Mouse (Mus musculus) gastrocnemius, adult 2 months (tissue): ENCODE measurements around the gene Dnajc9. TPM values are rescaled to one million over a fixed set of nuclear protein-coding genes. Genes with fewer than 3 reads are reported as not detected.

Source experiments
- DNase-seq: peaks from one replicate; pipeline ENCODE4 v3.0.0; 2022
- H3K27ac ChIP-seq: fragments of 200-600 bp; 2 replicates; pipeline ENCODE4 v1.8.1; 2022; ENCODE audit warnings: mild to moderate bottlenecking
- H3K4me3 ChIP-seq: fragments of 200-600 bp; 2 replicates; pipeline ENCODE4 v1.8.1; 2022; ENCODE audit warnings: mild to moderate bottlenecking, moderate library complexity
- CTCF ChIP-seq: fragments of 200-600 bp; IDR thresholded peaks from 2 replicates; pipeline ENCODE4 v1.8.1; 2022; ENCODE audit warnings: antibody characterized with exemption, mild to moderate bottlenecking, moderate library complexity
- intact Hi-C: fragments of 180-260 bp; cut with DNase I; formaldehyde crosslinking; loops from one replicate; pipeline ENCODE4 v1.15.1; 2025
- total RNA-seq, 2 experiments: library from RNA; stranded (reverse); gene quantifications; 2 replicates each; pipeline ENCODE4 v1.2.3; 2021

Gene Dnajc9
- total RNA-seq, 2 experiments from 2014 or later = 8.4 to 12.4 TPM

- peak overlapping the region; percentile 95 for H3K4me3 ChIP-seq
- no peak for TF ChIP-seq CTCF
- DNase-seq = no peak
- intact Hi-C loops = loop anchor here (5.0 kb wide), 3 partner anchors 93 to 268 kb away; partner anchors contain the start of genes Anxa7, Myoz1 and Ppp3cb
- peak overlapping the region; percentile 88 for H3K27ac ChIP-seq
These were observed 853 bp upstream of the Dnajc9 start for GRCm38 (mm10) chr14:20389446-20390079.

- intact Hi-C loops = no loop called here
- H3K27ac ChIP-seq = no peak overlapping the region
- TF ChIP-seq CTCF = no peak
- H3K4me3 ChIP-seq = no peak overlapping the region
- DNase-seq = no peak
These were observed 8.8 kb downstream of the Dnajc9 start for GRCm38 (mm10) chr14:20379753-20380430.

- no peak overlapping the region for H3K4me3 ChIP-seq
- DNase-seq = no peak
- H3K27ac ChIP-seq = no peak overlapping the region
- no peak for TF ChIP-seq CTCF
- intact Hi-C loops = no loop called here
These were observed 9.5 kb downstream of the Dnajc9 start for GRCm38 (mm10) chr14:20379087-20379640.

DNA sequence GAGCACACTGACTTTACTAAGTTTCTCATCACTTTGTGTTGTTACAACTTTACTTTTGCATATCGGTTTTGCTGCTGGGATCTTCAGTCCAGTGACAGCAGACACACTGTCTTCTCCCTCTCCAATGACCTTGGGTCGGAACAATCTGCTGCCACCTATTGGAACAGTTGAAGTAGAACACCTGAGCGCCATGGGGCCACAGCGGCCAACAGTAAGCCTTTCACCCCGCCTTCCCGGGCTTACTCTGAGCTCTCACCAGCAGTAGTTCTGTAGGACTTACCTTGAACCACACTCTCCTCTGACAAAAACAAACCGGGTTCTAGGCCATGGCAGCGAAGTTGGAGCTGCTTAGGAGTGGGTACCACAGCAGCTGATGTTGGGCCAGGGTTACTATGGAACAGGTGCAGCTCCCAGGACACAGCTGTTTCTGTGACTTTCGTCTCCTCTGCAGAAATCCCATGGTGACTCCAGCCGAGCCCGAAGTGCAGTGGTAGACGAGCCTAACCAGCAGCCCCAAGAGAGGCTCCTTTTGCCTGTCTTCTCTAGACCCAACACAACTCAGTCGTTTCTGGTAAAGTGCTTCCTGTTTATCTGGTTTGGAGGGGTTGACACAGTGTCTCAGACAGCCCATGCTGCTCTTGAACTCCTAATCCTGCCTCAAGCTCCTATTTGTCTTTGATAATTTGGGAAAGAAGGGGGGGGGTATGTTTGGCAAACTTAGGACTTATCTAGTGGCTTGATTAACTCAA, 10.2 kb downstream of the Dnajc9 start:
- DNase-seq = peak; percentile 51
- intact Hi-C loops = no loop called here
- Histone ChIP-seq H3K27ac (no peak overlapping the region), H3K4me3 (no peak overlapping the region)
- TF ChIP-seq CTCF = peak; percentile 54

DNA sequence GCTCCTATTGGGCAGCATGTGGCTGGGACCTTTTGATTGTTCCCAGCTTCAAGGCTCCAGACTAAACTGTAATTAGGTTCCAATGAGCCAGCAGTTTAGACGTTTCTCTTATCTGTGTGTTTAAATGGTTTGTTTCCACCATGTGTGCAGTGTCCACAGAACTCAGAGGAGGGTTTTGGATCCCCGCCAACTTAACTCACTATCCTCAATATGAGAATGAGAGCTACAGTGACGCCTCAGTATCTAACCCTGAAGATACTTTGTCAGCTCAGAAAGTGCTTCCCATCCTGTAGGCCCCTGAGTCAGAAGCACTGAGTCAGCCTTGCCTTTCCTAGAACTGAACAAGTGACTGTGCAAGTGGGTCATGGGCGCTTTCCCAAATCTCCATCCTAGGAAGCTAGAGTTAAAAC, 11.6 kb downstream of the Dnajc9 start:
- H3K27ac ChIP-seq = no peak overlapping the region
- no peak for DNase-seq
- TF ChIP-seq CTCF = no peak
- no peak overlapping the region for H3K4me3 ChIP-seq
- intact Hi-C loops = no loop called here

- intact Hi-C loops = no loop called here
- no peak for DNase-seq
- no peak overlapping the region for H3K4me3 ChIP-seq
- no peak overlapping the region for H3K27ac ChIP-seq
- no peak for TF ChIP-seq CTCF
These were observed 16.9 kb downstream of the Dnajc9 start for GRCm38 (mm10) chr14:20371854-20372253.

GRCm38 (mm10) chr14:20370798-20371197, 17.9 kb downstream of the Dnajc9 start:
- intact Hi-C loops = no loop called here
- no peak overlapping the region for H3K4me3 ChIP-seq
- DNase-seq = no peak
- TF ChIP-seq CTCF = no peak
- no peak overlapping the region for H3K27ac ChIP-seq

GRCm38 (mm10) chr14:20368271-20368670, 20.4 kb downstream of the Dnajc9 start:
- no peak overlapping the region for H3K27ac ChIP-seq

GRCm38 (mm10) chr14:20363230-20363629, 25.5 kb downstream of the Dnajc9 start:
- TF ChIP-seq CTCF = no peak
- intact Hi-C loops = no loop called here
- no peak overlapping the region for H3K27ac ChIP-seq
- DNase-seq = no peak
- H3K4me3 ChIP-seq = no peak overlapping the region

More at GRCm38 (mm10) chr14:20368271-20368670, 20.4 kb downstream of the Dnajc9 start:
- intact Hi-C loops = no loop called here
- no peak for TF ChIP-seq CTCF
- DNase-seq = no peak
- H3K4me3 ChIP-seq = no peak overlapping the region

DNA sequence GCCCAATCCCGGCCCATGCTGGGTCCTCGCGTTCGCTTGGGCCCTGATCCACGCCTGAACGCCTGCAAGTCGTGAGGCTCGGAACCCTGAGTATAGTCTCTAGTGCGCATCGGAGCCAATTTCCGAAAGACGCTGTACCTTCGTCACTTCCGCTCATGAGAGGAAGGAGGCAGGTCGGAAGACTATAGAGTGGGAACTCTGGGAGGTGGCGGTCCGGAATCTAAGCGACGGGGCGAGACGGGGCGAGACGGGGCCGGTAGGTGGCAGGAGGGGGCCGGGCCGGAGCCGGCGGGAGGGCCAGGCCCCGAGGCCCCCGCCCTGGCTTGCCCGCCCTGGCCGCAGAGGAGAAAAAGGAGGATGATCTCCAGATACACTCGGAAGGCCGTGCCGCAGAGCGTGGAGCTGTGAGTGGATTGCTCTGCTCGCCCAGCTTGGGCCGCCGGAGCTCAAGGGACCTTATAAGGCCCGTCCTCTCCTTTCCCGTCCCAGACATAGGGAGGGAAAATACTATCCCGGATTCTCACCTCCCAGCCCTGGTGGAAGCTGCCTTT, 40.6 kb downstream of the Dnajc9 start, which contains the start of the genes Ecd and Fam149b:
TSS of gene Ecd (minus strand) at position 131 of the 551 bp plus-strand sequence.
TSS of gene Fam149b (plus strand) at position 172 of the 551 bp plus-strand sequence.
- Histone ChIP-seq H3K27ac (peak within 1 kb of the TSS; percentile 90), H3K4me3 (peak within 1 kb of the TSS; percentile 91)
- DNase-seq = peak; percentile 94
- TF ChIP-seq CTCF = peak; percentile 65
- intact Hi-C loops = loop anchor here (5.0 kb wide), 1 partner anchor 129 kb away; no protein-coding TSS in a partner anchor

GRCm38 (mm10) chr14:20347441-20347990, 41.2 kb downstream of the Dnajc9 start:
- no peak for TF ChIP-seq CTCF
- H3K4me3 ChIP-seq = peak overlapping the region; percentile 91
- intact Hi-C loops = loop anchor here (5.0 kb wide), 1 partner anchor 130 kb away; no protein-coding TSS in a partner anchor
- H3K27ac ChIP-seq = peak overlapping the region; percentile 90
- DNase-seq = no peak

DNA sequence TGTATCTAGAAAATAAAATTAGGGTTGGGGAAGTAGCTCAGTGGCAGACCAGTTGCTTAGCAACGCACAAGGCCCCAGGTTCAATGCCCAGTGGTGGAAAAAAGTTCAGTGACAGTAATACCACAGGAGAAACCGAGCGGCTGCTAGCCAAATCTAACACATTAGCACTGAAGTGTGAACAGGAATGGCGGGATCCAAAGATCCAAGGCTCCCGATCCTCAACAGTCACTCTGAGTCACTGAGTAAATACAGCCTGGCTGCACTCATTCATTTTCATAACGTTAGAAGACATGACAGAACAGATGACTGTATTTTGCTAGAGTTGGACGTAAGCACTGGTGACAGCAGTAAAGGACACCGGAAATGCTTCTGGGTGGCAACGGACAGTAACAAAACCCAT, 42.8 kb downstream of the Dnajc9 start:
- intact Hi-C loops = loop anchor here (5.0 kb wide), 1 partner anchor 131 kb away; no protein-coding TSS in a partner anchor
- no peak for DNase-seq
- H3K27ac ChIP-seq = no peak overlapping the region

More for the DNA sequence above, 42.8 kb downstream of the Dnajc9 start:
- TF ChIP-seq CTCF = no peak
- no peak overlapping the region for H3K4me3 ChIP-seq
